Mouse (Mus musculus): ENCODE measurements around the gene Smlr1. TPM values are rescaled to one million over a fixed set of nuclear protein-coding genes. Genes with fewer than 3 reads are reported as not detected.

The Smlr1 gene
- polyA plus RNA-seq, 1 experiment from 2014 or later, result 2.3 TPM

DNA sequence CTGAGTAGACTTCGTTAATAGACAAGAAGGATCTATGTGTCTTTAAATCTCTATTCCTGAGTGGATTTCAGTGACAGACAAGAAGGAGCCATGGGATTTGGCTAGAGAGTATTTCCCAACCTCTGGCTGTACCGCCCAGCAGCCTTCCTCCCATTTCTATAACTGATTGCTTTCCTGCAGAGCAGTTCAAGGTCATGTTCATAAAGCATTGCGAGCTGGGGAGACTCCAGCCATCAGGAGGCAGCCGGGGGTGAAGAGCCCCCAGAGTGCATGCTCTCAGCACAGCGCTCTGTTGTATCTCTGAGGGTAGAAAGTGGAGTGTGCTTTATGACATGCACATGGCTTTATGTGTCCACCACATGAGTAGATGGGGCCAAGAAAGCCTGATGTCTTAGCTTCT lies 53.3 kb downstream of the Smlr1 start:
- H3K27ac ChIP-seq, result no peak overlapping the region

DNA sequence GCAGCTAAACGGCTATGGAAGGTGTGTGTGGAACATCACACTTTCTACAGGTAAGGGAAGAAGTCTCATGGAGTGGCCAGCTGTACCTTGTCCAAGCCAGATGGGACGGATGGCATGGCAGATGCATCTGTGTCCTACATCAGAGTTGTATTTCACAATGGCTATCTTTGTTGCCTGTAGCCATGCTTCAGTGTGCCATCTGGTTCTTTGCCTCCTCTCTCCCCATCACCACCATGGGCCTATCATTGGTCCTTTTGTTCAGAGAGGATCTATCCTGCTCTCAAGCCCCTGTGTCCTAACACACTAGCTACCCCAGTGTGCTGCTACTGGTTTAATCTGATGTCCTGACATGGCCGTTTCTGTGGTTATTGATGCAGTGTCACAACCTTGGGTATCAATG lies 56.4 kb downstream of the Smlr1 start:
- Histone ChIP-seq H3K27me3 (replicated peaks) (no peaks in the 10 kb centered on the region), H3K36me3 (no peaks in the 10 kb centered on the region), H3K9me3 (no peaks in the 10 kb centered on the region), H3K9ac (no peak overlapping the region), H3K27ac (no peak overlapping the region), H3K4me2 (no peak overlapping the region), H3K4me1 (no peaks in the 10 kb centered on the region), H3K4me3 (replicated peaks) (no peak overlapping the region)
- no peak for ATAC-seq (ENCODE audit: insufficient read depth, low FRiP score, low read depth)
- 76% methylated on average over 3 of the region's 3 CpGs for WGBS

More for the DNA sequence above, 53.3 kb downstream of the Smlr1 start:
- ATAC-seq (ENCODE audit: insufficient read depth, low FRiP score, low read depth), result no peak
- H3K4me1 ChIP-seq, result no peaks in the 10 kb centered on the region
- no peak overlapping the region for H3K9ac ChIP-seq
- no peak overlapping the region for H3K4me3 ChIP-seq (replicated peaks)
- H3K4me2 ChIP-seq, result no peak overlapping the region
- no peaks in the 10 kb centered on the region for H3K27me3 ChIP-seq (replicated peaks)
- H3K36me3 ChIP-seq, result no peaks in the 10 kb centered on the region
- H3K9me3 ChIP-seq, result no peaks in the 10 kb centered on the region
- WGBS, result 49% methylated on average over 5 of the region's 5 CpGs

Other genes with a start within 250 kb of the Smlr1 start
- 29.1 and 30.9 TPM in 2 replicates for gene Akap7, start 228.4 kb downstream of the Smlr1 start, polyA plus RNA-seq (2015; fragmentation: Nextera tagmentation; extraction: Ambion mirVana)
- 50.2 and 56.1 TPM in 2 replicates for gene Epb41l2, start 176.5 kb downstream of the Smlr1 start, polyA plus RNA-seq (2015; fragmentation: Nextera tagmentation; extraction: Ambion mirVana)

Data from stomach, embryonic 15.5 days (tissue).